Mouse (Mus musculus) cerebellum, postnatal 10 days (tissue): ENCODE measurements at regions not wholly inside any gene's neighbourhood (a gene's known extent, or its start where the extent isn't known, plus 50 kb on each side); places are given as distances from the start of the nearest gene placed in this dataset.

Source experiments
- DNase-seq, 2 experiments: peaks; one replicate each; pipeline ENCODE4 v3.0.0; 2021; ENCODE audit warnings: mixed read lengths in 2 of 2

DNA sequence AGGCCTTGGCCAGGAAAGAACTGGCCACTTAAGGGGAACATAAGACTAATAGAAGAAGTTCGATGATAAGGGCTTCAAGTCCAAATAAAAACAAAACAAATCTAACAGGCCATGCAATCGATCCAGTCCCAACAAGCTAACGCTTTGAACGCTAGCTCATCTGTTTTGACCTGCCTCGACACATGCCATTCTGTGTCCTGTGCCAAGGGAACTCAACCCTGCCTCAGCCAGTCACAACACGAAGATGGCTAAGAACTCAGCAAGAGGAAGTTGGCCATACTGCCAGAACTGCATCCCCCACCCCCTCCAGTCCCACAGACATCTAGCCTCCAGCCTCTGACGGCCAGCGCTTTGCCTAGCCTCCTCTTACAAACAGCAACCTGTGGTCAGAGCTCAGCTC is 259.1 kb downstream of the Gm12728 start:
- no peak for DNase-seq

DNA sequence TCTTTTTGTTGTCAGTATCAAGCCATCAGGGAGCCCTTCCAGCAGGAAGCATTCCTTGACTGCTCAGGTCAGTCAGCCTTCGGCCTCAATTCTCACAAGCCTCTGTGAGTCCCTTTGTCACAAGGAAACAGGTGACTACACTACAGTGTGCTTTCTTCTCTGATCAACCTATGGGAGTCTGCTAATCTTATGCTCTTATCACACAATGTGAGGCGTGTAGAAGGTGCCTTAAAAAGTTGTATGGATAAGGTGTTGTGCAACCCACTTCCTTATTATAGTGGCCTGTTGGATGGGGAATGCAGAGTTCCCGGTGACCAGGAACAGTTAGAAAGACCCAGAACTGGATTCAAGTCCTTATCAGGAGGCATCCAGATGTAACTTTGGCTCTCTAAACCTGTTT is 260.2 kb downstream of the Gm12728 start:
- no peak for DNase-seq

DNA sequence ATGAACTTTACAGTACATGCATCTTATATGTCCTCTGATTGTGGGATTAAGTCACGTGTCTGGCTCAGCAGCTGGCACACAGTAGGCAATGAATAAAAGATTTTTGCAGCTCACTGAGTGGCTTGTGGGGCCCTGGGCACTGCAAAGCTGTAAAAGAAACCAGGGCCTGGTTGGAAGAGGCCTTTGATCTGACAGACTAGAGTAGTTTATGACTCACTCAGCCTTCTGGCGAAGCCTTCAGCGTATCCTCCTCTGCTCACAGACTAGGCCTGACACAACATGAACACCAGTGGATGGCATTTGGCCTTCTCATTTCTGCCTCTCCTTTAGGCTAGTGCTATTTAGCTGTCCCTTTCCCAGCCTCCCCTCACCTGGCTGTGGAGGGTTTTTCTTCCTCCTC is 260.6 kb downstream of the Gm12728 start:
- DNase-seq = no peak

DNA sequence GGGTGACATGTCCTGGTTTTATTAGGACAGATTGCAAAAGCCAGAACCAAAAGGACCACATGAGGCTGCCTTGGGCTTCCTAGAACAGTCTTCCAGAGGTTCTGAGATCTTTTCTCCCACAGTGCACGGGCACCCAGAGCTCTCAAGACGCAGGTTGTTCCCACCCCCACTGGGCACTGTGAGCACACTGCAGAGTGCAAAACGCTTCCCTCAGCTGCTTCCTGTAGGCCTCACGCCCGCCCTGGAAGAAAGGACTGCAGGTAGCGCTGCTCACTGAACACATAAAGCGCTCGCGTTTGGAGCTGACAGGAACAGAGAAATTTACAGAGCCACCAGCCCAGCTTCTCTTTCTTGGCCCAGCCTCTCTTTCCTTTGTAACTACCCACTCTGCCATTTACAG is 262.5 kb upstream of the Usp24 start:
- no peak for DNase-seq

DNA sequence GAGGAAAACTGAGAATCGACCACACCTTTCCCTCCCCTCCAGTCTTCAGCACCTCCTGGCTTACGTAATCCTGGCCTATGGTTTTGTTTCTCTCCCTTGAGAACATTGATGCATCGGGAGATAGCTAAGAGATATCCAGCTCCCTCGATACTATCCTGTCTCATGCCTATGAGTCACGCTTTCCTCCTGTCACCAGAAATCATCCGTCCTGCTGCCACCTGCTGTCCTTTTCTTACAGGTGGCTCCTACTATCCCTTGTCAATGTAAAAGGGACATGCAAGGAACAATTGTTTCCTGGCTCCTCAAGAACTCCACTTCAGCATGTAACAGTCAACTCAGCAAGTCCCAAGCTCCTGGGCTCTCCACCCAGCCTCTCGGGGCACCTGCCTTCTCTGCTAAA is 261.7 kb upstream of the Usp24 start:
- no peak for DNase-seq

DNA sequence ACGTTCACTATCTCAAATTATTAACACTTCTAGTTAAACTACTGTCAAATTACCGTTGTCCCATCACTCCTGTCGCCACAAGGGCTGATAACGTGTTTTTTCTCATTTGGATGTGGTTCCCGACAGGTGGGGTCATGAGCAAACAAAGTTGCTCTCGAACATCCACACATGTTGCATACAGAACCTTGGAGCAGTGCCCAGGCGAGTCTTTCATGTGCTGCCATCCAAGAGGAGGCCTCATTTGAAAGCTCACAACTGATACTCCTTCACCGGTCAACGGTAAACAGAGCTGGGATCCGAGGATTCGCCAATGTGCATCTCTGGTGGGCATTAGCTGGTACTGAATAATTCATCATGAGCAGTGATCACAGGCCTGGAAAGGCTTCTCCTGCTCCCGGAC is 253.4 kb upstream of the Usp24 start:
- no peak for DNase-seq

DNA sequence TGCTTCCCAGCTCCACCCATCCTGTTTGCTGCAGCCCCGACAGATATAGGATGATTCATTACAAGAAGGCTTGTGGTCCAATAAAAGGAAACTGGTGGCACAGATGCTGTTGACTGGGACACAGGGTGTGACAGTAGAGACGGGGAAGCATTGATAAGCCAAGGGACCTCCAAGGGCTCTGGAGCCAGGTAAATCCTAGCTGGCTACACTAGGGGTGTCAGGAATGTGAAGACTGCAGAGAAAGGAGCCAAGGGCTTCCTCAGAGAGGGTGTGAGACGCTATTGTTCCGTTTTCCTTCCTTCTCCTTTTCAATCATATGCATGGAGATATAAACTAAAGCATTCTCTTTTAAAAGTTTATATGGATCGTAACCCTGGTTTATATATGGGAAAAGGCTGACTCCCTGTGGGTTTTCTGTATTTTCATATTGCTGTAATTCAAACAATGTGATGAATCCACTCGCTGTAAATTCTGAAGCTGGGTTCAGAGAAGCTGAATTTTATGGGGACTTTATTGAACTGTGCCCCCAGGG is 252.1 kb upstream of the Usp24 start:
- no peak for DNase-seq

DNA sequence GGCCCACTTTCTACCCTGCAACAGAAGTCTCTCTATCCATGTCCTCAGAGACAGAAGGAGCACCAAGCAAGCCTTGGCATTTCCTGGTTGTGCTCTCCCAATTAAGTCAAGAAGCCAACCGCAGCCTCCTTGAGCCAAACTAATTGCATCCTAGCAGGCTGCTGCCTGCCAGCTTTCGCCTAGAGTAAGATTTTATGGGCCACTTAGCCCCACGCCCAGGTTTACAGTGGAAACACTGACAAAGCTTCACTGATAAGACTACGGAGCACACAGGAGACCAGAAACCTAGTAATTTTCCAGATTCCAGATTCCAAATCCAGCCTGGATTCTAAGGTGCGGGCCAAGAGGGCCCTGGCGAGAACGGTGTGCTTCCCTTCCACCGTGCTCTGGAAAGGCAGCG is 249.0 kb upstream of the Usp24 start:
- peak; percentile 49 to 50 for DNase-seq

DNA sequence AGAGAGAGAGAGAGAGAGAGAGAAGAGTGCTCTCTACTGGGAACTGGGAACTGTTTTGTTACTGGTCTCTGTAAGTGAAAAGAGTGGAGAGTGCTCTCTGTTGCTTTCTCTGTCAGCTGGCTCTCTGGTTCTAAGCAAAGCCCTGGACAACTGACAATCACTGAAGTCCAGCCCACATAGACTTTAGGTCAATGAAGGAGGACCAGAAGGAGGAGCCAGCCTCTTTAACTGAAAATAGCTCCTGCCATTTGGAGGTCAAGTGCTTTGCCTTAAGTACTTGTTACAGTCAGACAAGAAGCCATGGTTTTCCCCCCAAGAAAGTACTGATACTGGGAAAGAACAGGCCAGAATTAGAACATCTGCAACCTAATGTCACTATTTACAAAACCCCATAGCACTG is 232.5 kb upstream of the Usp24 start:
- DNase-seq = no peak

DNA sequence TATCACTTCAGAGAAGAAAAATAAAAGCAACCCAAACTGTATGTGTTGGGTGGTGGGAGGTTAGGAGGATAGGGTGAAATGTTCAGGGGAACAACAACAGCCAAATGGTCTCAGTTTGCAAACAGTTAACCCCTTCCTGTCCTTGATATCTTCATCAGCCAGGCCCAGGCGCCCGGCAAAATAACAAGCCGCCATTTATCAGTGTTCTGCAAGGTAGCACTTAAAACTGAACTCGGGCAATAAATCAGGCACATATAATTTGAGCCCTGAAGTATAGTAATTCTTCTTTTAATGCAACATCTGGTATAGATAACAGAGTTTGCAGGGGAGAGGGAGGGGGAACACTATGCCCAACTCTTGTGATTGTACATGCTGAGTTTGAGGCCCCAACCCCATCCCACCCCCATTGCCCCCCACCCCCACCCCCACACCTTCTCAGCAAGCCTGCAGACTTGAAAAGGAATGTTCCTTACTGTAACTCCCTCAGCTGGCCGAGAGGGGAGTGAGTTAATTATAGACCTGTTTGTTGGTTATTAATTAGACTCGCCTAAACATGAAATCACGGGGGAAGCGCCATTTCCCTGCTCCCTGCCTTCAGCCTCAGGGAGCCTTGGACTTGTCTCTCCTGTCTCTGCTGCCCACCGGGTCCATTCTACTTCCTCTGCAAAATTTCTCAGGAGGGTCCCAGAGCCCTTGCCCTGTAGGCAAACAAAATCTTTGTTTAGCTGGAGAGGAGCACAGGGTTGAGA is 223.9 kb upstream of the Usp24 start:
- DNase-seq = no peak

DNA sequence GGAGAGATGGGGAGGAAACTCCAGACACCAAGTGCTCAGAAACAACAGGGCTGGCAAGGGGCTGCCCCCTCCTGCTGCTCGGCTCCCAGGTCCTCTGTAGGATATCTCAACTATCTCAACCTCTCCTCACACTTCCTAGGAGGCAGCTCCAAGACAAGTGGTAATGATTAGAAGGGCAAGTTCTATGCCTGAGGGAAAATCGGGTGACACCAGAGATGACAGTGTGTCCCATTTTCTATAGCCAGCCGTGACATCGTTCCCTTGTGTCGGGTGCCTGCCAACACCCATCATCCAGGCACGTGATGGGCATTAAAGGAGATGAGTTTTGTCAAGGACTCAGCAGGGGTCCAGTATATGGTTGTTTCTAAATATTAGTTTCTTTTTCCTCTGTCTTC is 223.3 kb upstream of the Usp24 start:
- no peak for DNase-seq

DNA sequence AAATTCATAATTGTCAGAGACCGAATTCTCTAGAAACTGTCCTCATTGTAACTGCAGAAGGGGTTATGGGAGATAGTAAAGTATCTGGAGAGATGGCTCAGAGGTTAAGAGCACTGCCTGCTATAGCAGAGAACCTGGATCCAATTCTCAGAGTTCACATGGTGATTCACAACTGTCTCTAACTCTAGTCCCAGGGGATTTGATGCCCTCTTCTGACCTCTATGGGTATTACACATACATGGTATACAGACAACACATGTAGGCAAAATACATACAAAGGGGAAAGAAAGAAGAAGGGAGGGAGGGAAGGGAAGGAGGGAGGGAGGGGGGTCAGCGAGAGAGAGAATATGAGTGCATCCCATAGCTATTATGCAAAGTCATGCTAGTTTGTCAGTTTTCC is 222.8 kb upstream of the Usp24 start:
- DNase-seq = peak; percentile 21 to 33

DNA sequence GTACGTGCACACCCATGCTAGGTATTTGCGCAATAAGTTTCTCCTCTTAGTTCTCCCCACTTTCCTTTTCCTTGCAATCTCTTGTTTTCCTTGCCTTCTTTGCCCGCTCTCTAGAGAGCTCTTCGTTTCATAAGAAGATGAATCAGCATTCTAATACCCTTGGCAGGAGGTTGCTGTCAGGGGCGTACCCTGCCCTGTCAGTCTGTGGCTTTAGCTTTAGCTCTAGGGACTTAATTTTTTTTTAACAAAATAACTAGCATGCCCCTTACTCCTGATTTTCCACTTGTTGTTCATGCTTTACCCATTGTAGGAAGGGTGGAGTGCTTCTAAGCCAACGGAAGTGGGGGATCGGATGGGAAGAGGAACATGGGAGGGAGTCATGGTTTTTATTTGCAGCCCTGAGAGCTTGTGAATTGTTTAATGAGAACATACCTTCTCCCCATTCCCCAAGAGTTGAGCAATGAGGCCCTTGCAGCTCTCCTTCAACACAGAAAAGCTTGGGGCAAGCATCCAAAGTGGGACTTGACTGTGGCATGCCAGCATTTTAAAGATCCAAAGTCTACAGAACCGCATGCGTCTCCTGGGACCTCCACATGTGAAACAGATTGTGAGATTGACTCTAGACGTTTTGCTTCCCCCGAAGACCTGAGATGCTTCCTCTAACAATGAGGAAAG is 221.0 kb upstream of the Usp24 start:
- DNase-seq = no peak

DNA sequence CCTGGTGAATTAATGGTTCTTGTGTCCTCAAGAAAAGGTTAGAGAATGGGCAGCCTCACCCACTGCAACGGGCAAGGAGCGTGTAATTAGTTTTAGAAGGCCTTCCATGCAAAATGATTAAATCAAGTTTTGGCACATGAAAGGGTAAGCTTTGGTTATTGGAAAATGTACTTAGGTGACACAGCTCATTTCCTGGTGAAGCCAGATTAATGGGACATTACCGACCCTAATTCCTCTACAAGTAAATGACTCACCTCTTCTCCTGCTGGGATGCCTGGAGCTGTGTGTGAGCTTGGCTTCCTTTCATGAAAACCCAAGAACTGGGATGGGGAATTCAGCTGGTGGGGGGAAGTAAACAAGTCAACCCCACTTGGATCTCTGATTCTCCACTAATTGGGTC is 219.9 kb upstream of the Usp24 start:
- DNase-seq = no peak

DNA sequence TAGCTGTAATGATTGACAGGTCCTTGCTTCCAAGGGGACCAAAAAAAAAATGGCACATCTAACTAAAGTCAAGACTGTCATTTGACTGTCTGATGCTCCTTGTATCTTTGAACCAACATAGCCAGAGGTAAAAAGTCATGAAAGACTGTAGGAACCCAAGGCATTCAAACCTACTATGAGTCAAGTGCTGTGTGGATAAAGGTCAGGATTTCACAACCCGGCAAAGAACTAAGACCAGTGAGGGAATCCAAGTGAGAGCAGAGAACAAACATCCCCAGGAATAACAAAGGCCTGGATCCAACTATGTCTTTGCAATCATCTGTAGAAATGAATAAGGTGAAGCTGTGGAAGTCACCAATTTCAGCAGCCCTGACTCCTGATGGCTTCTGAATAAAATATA is 218.2 kb upstream of the Usp24 start:
- no peak for DNase-seq

DNA sequence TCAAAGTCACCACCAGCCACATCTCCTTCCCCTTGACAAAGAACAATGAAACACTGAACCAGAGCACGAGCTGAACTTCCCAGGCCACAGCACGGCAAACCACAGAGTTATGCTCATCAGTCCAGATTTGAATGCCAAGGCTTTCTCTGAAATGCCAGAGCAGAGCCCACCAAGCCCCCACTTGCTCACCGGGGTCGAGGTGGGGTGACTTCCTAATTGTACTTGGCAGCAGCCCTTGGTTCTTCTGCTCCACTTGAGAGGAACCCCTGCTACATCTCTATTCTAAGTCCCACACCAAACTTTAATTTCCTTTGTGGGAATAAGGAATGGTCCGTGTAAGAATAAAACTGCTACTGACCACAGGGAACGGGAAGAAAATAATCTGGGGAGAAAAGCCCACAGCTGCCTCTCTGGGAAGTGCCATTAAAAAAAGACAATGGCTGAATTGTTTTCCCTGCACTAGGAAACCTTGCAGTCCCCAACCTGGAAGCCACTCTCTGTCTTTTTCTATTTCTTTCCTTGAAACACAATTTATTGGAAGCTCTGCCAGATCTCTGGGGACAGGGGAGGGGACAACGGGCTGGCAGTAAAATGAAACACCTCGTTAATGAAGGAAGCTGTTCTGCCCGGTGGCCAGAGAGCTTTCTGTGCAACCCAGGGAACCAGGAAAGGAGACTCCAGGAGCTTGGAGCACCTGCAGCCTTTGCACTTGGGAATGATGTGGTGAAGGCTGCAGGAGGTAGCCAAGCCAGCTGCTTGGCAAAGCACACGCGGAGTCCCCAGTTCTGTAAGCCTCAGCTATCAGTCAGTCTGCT is 215.6 kb upstream of the Usp24 start:
- DNase-seq = peak; percentile 10 to 11

DNA sequence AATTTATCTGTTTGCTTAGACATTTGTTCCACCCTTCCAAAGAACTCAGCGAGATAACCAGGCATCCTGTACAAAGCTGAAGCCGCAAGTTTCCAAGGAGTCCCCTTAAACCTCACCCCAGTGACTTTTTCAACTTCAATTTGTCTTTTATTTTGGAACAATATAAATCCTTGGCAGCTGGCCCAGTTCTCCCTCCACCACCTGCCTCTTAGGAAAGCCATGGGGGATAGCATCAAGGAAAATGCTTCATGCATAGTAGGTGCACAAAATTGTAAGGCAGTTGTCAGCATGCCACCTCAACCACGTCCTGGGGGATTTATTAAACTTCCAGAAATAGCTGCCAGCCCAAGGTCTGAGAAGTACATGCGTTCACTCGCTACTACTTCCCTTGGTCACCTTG is 214.1 kb upstream of the Usp24 start:
- peak; percentile 23 to 39 for DNase-seq

DNA sequence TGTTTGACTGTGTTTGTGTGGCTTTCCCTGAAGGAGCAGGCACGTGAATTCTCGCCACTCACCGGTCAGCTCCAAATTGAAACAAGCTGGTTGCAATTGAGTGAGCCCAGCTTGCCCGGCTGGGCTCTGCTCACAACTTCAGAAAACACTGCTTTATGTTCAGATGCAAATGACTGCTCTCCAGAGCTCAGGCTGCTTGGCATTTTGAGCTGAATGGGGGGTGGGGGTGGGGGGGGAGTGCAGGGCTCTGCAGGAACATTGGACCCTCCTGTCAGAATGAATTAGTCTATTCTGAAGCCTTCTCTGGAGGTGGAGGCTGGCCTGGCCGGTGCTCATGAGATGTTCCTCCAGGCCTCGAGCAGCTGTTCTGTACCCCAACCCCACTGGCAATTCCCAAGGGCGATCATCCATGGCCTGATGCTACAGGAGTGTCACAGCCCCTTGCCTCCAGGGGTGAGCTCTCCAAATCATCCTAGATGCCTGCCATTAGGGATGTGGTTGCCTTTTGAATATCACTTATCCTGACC is 213.5 kb upstream of the Usp24 start:
- peak; percentile 14 to 40 for DNase-seq

DNA sequence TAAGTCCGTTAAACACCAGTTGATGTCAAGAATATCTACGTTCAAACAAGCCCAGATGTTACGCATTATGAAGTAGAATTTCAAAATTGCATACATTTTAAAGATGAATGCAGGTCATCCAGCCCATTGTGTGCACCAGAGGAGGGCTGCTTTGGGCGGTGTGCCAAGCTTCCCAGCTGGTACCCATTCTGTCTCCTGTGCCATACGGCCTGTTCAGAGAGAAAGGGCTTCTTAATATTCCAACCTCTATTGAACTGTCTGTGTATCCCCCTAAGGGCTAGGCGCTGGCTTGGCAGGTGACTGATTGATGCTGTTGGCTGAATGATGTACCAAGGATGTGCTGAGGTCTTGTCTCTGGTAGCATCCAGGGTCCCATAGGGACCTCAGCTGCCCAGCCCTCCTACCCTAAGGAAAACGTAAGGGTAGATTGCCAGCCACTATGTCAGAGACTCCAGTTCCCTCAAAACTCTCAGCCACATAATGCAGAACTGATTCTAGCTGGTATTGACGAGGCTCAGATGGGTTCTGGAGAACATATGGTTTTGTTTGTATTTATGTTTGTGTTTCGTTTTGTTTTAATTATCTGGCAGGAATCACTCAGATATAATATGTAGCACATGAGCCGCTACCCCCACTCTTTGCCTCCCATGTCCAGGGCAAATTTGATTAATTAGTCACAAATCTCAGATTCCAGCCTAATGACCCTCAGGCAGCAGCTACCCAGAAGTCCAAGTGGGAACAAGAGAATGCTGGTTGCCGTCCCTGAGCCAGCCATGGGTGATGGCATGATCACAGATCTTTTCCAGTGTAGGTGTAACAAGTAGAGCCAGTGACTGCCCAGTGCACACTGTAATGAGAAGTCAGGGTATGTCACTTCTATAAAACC is 212.0 kb upstream of the Usp24 start:
- DNase-seq = peak; percentile 79 to 85

DNA sequence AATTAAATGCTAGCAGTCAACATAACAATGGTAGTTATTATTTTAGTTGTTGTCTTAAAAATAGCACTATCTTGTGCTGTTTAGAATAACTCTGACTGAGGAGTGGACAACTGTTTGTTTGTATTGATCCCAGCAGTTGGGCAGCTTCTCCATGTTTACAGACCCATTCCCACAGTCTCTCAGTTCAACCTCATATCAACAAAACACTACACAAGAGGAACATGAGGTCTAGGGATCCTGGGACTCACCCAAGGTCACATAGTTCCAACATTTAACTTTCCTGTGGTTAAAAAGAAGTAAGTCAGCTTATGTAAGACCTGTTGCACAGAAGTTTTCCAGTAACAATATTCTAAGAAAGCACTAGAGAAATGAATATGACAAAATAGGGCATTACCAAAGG is 203.0 kb upstream of the Usp24 start:
- no peak for DNase-seq

DNA sequence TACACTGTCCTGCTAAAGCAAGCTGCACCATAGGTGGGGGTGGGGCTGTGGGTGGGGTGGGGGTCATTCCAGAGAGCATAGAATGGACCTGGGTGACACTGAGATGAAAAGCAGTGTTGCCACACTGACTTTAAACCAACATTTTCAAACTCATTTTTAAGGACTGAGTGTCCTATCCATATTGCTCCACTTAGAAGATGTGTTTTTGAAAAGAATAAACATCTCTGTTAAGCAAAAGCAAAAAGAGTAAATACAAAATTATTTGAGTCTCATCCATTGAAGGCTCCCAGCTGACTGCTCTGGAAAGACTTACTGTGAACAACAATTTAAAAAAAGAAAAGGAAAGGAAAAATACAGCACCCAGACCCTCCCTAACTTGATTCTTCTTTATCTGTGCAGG is 202.3 kb upstream of the Usp24 start:
- DNase-seq = no peak

DNA sequence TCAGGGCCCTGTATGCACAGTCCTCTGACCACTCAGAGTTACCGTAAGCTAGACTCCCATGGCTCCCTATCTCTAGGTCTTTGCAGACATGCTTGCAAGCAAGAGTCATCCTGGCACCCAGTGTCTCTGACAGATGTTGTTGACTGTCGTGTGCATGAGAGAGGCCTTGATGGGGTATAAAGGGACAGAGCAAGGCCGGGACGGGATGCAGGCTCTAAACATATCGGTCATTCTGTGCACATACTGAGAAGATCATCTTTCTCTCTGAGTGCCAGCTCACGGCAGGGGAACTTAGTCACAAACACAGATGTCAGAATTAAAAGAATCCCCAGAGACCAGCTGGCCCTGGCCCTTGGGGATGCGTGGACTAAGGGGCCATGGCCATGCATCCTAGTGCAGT is 199.4 kb upstream of the Usp24 start:
- DNase-seq = peak in 1 of 2 experiments; percentile 14
